Mouse (Mus musculus): Measurements from ENCODE around the gene Ank2. TPM values are rescaled to one million over a fixed set of nuclear protein-coding genes. Genes with fewer than 3 reads are reported as not detected.
"Not testable (repeated sequence)": the region's sequence is repeated elsewhere in the genome, so short reads cannot be mapped to it uniquely, and the experiment has no call there.

Ank2 gene
- polyA plus RNA-seq, 1 experiment, result 0.29 TPM

DNA sequence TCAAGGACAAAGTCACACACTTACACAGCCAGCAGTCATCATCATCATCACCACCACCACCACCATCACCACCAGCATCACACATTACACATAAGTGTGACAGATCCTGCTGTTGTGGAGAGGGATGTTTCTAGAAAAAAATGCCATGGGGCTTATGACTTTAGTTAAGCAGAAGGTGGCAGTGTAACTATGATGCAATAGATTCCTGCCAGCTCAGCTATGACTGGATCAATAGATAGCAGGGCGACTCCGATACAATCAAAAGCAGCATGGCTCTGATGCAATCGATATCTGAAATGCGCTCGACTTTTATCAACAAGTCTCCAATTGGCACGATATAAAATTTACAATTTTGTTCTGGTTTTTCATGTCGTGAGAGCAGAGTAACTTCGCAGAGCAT is 172.8 kb downstream of the Ank2 start:
- TF ChIP-seq GATA1 (IDR thresholded peaks at IDR 0.05; ENCODE audit: low read length), result no peak
- TF ChIP-seq TAL1 (IDR thresholded peaks at IDR 0.05; ENCODE audit: low read length), result no peak
- H3K27me3 ChIP-seq (ENCODE audit: control insufficient read depth), result no peaks in the 10 kb centered on the region
- H3K9me3 ChIP-seq (ENCODE audit: control insufficient read depth, low read length), result no peaks in the 10 kb centered on the region
- no peak overlapping the region for H3K4me3 ChIP-seq (replicated peaks)
- no peaks in the 10 kb centered on the region for H3K36me3 ChIP-seq (ENCODE audit: control insufficient read depth)
- no peaks in the 10 kb centered on the region for H3K4me1 ChIP-seq (ENCODE audit: control insufficient read depth)

- no peaks in the 10 kb centered on the region for H3K9me3 ChIP-seq (ENCODE audit: control insufficient read depth, low read length)
- no peaks in the 10 kb centered on the region for H3K27me3 ChIP-seq (ENCODE audit: control insufficient read depth)
- no peaks in the 10 kb centered on the region for H3K36me3 ChIP-seq (ENCODE audit: control insufficient read depth)
- TF ChIP-seq TAL1 (IDR thresholded peaks at IDR 0.05; ENCODE audit: low read length) (no peak), GATA1 (IDR thresholded peaks at IDR 0.05; ENCODE audit: low read length) (no peak)
- H3K4me1 ChIP-seq (ENCODE audit: control insufficient read depth), result no peaks in the 10 kb centered on the region
- no peak overlapping the region for H3K4me3 ChIP-seq (replicated peaks)
Measured at GRCm38 (mm10) chr3:127322870-127323269, 176.3 kb downstream of the Ank2 start.

DNA sequence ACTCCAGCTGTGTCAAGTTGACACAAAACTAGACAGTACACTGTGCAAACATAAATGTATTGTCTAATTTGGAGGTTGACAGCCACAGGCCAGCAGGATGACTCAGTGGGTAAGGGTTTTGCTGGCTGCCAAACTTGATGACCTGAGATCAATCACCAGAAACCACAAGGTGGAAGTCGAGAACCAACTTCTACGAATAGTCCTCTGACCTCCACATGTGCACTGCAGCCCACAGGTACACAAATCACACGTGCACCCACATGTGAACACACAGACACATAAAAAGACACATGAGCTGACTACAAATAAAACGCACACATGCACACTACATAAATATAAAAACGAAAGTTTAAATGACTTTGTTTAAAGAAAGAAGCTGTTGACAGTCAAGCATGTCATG is 177.5 kb downstream of the Ank2 start:
- no peak for TF ChIP-seq TAL1 (IDR thresholded peaks at IDR 0.05; ENCODE audit: low read length)
- TF ChIP-seq GATA1 (IDR thresholded peaks at IDR 0.05; ENCODE audit: low read length), result no peak
- Histone ChIP-seq H3K36me3 (ENCODE audit: control insufficient read depth) (no peaks in the 10 kb centered on the region), H3K4me1 (ENCODE audit: control insufficient read depth) (no peaks in the 10 kb centered on the region), H3K27me3 (ENCODE audit: control insufficient read depth) (no peaks in the 10 kb centered on the region), H3K4me3 (replicated peaks) (no peak overlapping the region), H3K9me3 (ENCODE audit: control insufficient read depth, low read length) (no peaks in the 10 kb centered on the region)

- not testable (repeated sequence) for H3K4me1 ChIP-seq (ENCODE audit: control insufficient read depth); H3K9me3 ChIP-seq (ENCODE audit: control insufficient read depth, low read length); H3K4me3 ChIP-seq (replicated peaks); H3K36me3 ChIP-seq (ENCODE audit: control insufficient read depth); H3K27me3 ChIP-seq (ENCODE audit: control insufficient read depth)
Measured at GRCm38 (mm10) chr3:127321031-127321430, 178.1 kb downstream of the Ank2 start.

- Histone ChIP-seq H3K36me3 (ENCODE audit: control insufficient read depth) (no peaks in the 10 kb centered on the region), H3K4me1 (ENCODE audit: control insufficient read depth) (no peaks in the 10 kb centered on the region)
- TF ChIP-seq GATA1 (IDR thresholded peaks at IDR 0.05; ENCODE audit: low read length) (no peak), TAL1 (IDR thresholded peaks at IDR 0.05; ENCODE audit: low read length) (no peak)
Measured at GRCm38 (mm10) chr3:127320311-127320710, 178.8 kb downstream of the Ank2 start.

DNA sequence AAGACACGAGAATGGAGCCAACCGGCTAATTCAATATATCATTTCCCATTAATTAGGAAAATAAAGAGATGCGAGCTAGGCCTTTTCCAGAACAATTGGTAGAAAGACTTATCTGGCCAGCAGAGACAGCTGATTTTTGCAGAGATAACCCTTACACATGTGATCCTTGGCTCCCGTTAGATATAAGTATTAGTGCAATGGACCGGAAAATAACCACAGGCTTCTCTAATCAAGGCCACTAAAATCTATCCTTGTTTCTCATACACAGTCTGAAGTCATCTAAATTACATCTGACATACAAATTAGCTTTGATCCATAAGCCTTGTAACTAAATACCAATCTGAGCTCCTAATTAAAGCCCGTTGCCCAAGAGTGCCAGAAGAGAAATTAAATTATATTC is 181.5 kb downstream of the Ank2 start:
- TF ChIP-seq GATA1 (IDR thresholded peaks at IDR 0.05; ENCODE audit: low read length), result no peak
- no peak for TF ChIP-seq TAL1 (IDR thresholded peaks at IDR 0.05; ENCODE audit: low read length)
- H3K9me3 ChIP-seq (ENCODE audit: control insufficient read depth, low read length), result no peaks in the 10 kb centered on the region

More at GRCm38 (mm10) chr3:127320311-127320710, 178.8 kb downstream of the Ank2 start:
- Histone ChIP-seq H3K27me3 (ENCODE audit: control insufficient read depth) (no peaks in the 10 kb centered on the region), H3K4me3 (replicated peaks) (no peak overlapping the region), H3K9me3 (ENCODE audit: control insufficient read depth, low read length) (no peaks in the 10 kb centered on the region)

DNA sequence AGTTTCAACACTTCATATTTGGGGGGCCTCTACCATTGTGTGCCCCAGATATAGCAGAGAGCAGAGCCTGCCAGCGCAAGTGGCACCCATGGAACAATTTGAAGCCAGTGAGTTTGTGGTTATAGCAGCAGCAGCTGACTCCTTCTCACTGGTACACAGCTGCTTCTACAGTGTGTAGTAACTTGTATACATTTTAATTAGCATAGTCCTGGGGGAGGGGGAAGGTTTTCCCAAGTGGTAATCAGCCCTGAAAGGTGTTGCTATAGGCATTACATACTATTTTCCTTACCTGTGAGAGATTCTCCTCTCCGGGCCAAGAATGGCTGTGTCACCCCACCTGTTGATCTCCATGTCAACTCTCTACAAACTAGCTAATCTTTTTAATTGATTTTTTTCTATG is 182.4 kb downstream of the Ank2 start:
- H3K4me1 ChIP-seq (ENCODE audit: control insufficient read depth), result no peaks in the 10 kb centered on the region
- H3K9me3 ChIP-seq (ENCODE audit: control insufficient read depth, low read length), result no peaks in the 10 kb centered on the region
- H3K4me3 ChIP-seq (replicated peaks), result no peak overlapping the region
- no peaks in the 10 kb centered on the region for H3K27me3 ChIP-seq (ENCODE audit: control insufficient read depth)
- no peaks in the 10 kb centered on the region for H3K36me3 ChIP-seq (ENCODE audit: control insufficient read depth)
- TF ChIP-seq TAL1 (IDR thresholded peaks at IDR 0.05; ENCODE audit: low read length) (no peak), GATA1 (IDR thresholded peaks at IDR 0.05; ENCODE audit: low read length) (no peak)

More for the DNA sequence above, 181.5 kb downstream of the Ank2 start:
- H3K27me3 ChIP-seq (ENCODE audit: control insufficient read depth), result no peaks in the 10 kb centered on the region
- H3K4me1 ChIP-seq (ENCODE audit: control insufficient read depth), result no peaks in the 10 kb centered on the region
- H3K4me3 ChIP-seq (replicated peaks), result no peak overlapping the region
- no peaks in the 10 kb centered on the region for H3K36me3 ChIP-seq (ENCODE audit: control insufficient read depth)

GRCm38 (mm10) chr3:127311521-127311920 is 187.6 kb downstream of the Ank2 start:
- Histone ChIP-seq H3K9me3 (ENCODE audit: control insufficient read depth, low read length) (no peaks in the 10 kb centered on the region), H3K27me3 (ENCODE audit: control insufficient read depth) (no peaks in the 10 kb centered on the region), H3K4me1 (ENCODE audit: control insufficient read depth) (no peaks in the 10 kb centered on the region), H3K36me3 (ENCODE audit: control insufficient read depth) (no peaks in the 10 kb centered on the region), H3K4me3 (replicated peaks) (no peak overlapping the region)
- TF ChIP-seq TAL1 (IDR thresholded peaks at IDR 0.05; ENCODE audit: low read length), result no peak
- no peak for TF ChIP-seq GATA1 (IDR thresholded peaks at IDR 0.05; ENCODE audit: low read length)

DNA sequence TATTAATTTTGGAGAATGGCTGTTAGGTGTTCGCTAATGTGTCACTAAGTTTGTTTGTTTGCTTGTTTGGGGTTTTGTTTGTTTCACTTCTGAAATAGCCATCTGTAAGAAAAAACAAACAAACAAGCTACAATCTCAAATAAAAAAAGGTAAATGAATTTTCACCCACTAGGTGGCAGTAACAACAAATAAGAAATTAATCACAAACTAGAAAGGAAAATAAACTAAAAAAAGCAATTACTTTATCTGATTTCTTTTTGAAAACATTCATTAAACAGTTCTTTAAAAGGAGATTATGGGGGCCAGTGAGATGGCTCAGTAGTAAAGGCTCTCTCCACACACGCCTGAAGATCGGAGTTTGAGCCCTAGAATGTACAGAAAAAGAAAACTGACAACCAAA is 189.1 kb downstream of the Ank2 start:
- Histone ChIP-seq H3K4me3 (replicated peaks) (no peak overlapping the region), H3K36me3 (ENCODE audit: control insufficient read depth) (no peaks in the 10 kb centered on the region), H3K27me3 (ENCODE audit: control insufficient read depth) (no peaks in the 10 kb centered on the region), H3K9me3 (ENCODE audit: control insufficient read depth, low read length) (no peaks in the 10 kb centered on the region), H3K4me1 (ENCODE audit: control insufficient read depth) (no peaks in the 10 kb centered on the region)
- no peak for TF ChIP-seq GATA1 (IDR thresholded peaks at IDR 0.05; ENCODE audit: low read length)
- TF ChIP-seq TAL1 (IDR thresholded peaks at IDR 0.05; ENCODE audit: low read length), result no peak

DNA sequence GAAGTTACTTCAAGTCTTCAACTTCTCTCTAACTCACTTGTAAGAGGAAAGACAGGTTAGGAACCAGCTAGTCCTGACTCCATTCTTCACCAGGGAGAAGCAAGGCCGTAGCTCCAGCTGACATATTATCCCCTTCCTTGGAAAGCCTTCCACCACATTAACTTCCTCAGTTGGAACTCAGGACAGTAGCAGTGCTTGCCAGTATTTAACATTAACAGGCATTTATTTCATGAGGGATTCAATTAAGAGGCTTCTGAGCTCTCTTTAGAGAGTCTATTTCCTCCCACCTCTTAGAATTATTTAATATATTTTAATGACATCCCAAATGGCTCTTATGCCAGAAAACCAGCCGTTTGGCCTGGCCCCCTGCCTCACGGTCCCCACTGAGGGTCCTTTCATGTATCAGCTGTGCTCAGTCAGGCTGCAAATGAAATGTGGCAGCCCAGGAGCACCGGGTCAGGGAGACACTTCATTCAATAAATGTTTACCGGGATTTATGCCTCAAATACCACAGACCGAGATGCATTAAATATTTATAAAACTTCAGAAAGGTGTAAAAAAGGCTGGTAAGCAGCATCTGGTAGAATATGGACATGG is 195.1 kb downstream of the Ank2 start:
- Histone ChIP-seq H3K9me3 (ENCODE audit: control insufficient read depth, low read length) (no peaks in the 10 kb centered on the region), H3K36me3 (ENCODE audit: control insufficient read depth) (no peaks in the 10 kb centered on the region), H3K4me3 (replicated peaks) (no peak overlapping the region), H3K4me1 (ENCODE audit: control insufficient read depth) (no peaks in the 10 kb centered on the region), H3K27me3 (ENCODE audit: control insufficient read depth) (no peaks in the 10 kb centered on the region)
- TF ChIP-seq TAL1 (IDR thresholded peaks at IDR 0.05; ENCODE audit: low read length), result no peak
- TF ChIP-seq GATA1 (IDR thresholded peaks at IDR 0.05; ENCODE audit: low read length), result no peak
